Mouse (Mus musculus) kidney, adult 18-20 months (tissue): ENCODE data around the gene Ace.
A peak's percentile ranks its signal among the peaks of the same experiment; 100 is the strongest.
"Not testable (repeated sequence)": the region's sequence is repeated elsewhere in the genome, so short reads cannot be mapped to it uniquely, and the experiment has no call there.

Experiments used
- DNase-seq: peaks from one replicate; pipeline ENCODE4 v3.0.0; 2021

Gene Ace

GRCm38 (mm10) chr11:106004576-106004975 is 36.8 kb downstream of the Ace start:
- peak; percentile 42 for DNase-seq

DNA sequence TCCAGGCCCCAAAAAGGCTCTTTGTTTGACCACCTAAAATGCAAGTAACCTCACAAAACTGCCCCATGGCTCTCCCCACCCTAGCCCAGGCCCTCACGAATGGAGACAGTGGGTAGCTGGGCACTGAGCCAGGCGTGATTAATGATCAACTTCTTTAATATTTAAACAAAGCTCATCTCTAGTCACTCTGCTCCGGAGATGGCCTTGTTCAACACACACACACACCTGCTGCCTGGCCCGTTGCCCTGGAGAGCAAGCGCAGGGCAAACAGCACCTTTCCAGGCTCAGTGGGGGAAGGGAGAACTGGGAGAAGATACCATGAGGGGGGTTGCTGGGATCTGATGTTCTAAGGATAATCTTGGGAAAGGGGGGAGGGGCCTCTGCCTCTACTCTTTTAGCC is 38.2 kb downstream of the Ace start:
- peak; percentile 75 for DNase-seq

- peak; percentile 76 for DNase-seq
Observed at GRCm38 (mm10) chr11:106007821-106008220, 40.1 kb downstream of the Ace start, which contains the start of gene Kcnh6. Kcnh6 (plus strand) TSS chr11:106008124.

DNA sequence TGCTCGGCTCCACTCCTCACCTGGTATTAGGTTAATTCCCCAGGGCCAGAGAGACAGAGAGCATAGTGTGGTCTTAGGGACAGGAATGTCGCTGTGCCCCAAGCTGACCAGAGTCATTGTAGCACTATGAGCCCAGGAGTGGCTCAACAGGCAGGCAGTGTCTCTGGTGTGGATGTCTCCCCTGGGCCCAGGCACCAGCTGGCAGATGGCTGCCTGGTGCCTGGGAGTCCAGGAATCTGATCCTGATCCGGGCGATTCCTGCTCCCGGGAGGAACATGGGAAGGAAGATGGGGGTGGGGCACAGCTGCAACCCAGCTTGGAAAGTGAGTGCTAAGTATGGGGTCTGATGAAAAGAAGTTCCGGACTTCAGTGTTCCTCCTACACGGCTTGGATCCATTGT is 45.0 kb downstream of the Ace start:
- no peak for DNase-seq

DNA sequence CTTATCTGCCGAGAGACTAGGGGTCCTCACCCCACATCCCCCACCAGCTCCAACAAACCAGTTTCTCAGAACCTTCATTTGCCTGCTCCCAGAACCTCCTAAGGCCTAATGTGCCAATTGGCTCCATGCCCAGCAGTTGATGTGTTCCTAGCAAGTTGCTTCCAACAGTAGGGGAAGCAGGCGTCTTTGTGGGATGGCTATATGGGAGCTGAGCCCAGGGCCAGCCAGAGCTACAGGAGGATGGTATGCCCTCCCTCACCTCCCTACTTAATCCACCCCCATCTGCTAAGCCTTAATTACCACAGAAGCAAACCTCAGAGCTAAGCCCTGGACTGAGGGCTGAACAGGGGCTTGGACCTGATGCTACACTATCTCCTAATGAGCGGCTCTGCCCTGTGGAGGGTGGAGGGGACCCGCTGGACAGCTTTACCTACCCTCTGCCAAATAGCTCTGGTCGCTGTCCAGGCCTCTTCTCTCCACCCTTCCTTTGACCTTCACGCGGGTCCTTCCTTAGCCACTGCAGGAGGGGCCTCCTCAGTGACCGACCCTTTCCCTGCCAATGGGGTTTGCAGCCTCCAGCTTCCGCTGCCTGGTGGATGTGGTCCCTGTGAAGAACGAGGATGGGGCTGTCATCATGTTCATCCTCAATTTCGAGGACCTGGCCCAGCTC is 45.9 kb downstream of the Ace start:
- peak; percentile 48 for DNase-seq

GRCm38 (mm10) chr11:106016440-106016839 is 48.7 kb downstream of the Ace start:
- no peak for DNase-seq

DNA sequence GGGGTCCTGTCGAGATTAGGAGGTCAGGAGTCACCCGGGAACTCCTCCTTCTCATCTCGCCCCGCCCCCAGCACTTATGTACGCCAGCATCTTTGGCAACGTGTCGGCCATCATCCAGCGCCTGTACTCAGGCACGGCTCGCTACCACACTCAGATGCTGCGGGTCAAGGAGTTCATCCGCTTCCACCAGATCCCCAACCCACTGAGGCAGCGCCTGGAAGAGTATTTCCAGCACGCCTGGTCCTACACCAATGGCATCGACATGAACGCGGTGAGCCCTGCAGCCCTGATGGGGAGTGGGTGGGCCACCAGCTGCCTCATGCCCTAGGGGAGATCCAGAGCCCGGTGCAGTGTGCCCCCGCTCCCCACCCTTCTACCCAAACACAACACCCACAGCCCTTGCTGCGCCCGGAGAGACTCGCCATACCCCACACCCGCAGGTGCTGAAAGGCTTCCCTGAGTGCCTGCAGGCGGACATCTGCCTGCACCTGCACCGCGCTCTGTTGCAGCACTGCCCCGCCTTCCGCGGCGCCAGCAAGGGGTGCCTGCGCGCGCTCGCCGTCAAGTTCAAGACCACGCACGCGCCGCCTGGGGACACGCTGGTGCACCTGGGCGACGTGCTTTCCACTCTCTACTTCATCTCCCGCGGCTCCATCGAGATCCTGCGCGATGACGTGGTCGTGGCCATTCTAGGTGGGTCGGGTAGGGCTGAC is 52.5 kb downstream of the Ace start:
- no peak for DNase-seq

DNA sequence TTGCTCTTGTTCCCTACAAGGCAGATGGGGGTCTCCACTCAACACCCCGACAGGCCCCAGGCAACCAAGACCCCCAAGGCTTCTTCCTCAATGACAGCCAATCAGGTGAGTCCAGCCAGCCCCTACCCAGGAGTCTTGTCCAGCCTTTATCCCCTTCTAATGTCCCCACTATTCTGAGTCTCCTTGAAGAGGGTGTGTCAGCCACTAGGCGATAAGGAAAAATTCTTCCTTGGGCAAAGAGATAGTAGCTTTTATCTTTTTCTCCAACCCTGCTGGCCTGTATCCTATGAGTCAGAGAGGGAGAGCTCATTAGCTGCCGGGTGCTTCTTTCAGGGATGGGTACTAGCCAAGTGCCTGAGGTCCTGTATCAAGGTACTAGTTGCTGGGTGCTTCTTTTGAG is 58.0 kb downstream of the Ace start:
- DNase-seq = no peak

GRCm38 (mm10) chr11:106026465-106027151 is 58.9 kb downstream of the Ace start:
- DNase-seq = peak; percentile 73

GRCm38 (mm10) chr11:106027607-106028006 is 59.9 kb downstream of the Ace start:
- DNase-seq = no peak

DNA sequence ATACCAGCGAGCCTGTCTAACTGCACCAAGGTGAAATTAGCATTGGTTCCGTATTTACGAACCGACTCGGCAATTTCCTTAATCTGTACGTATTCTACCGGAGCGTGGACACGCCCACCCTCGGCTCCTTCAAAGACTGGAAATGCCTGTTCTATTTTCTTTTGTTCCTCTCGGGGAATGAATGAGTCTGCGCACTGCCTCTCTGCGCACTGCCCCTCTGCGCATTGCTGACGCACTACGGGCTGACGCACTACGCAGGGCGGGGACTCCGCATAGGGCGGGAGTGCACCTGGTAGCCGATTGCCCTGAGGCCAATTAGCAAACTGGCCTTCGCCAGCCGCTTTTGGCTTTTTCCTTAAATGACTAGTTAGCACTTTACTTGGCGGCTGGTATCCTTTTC is 64.3 kb downstream of the Ace start:
- not testable (repeated sequence) for DNase-seq

- peak; percentile 61 for DNase-seq
Observed at GRCm38 (mm10) chr11:106033491-106033919, 65.8 kb downstream of the Ace start.

DNA sequence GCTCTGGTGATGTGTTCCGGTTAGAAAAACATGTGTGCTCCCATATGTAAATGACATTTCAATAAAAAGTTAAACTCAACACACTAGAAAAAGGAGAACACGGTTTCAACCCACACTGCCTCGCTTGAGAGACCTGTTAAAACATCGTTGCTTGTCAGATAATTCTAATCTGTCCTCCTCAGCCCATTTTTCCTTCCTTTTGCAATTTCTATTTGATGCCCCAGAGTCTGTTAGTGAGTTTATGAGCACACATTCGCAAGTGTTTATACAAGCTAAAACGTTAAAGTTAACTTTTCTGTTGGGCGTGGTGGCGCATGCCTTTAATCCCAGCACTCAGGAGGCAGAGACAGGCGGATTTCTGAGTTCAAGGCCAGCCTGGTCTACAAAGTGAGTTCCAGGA is 67.2 kb downstream of the Ace start:
- DNase-seq = no peak

- peak; percentile 99 for DNase-seq
Observed at GRCm38 (mm10) chr11:106036548-106037417, 69.0 kb downstream of the Ace start, which contains the start of gene Dcaf7. Dcaf7 (plus strand) TSS chr11:106036872.

- no peak for DNase-seq
Observed at GRCm38 (mm10) chr11:106037418-106037751, 69.6 kb downstream of the Ace start.
